Mouse (Mus musculus) midbrain, embryonic 11.5 days (tissue): ENCODE results near the gene Pitpnm2. TPM values are rescaled to one million over a fixed set of nuclear protein-coding genes. Genes with fewer than 3 reads are reported as not detected.

Source experiments
- ATAC-seq: fragments of 200-750 bp; cut with Nextera tagmentation; 2 replicates; pipeline ENCODE4 v1.8.0; 2017; ENCODE audit warnings: moderate TSS enrichment, moderate library complexity; ENCODE audit not compliant: low FRiP score
- DNase-seq: peaks from one replicate; pipeline ENCODE4 v3.0.0; 2015; ENCODE audit warnings: low spot score; ENCODE audit errors: missing footprints
- H3K27ac ChIP-seq: fragments of 300-500 bp; sonication (generic); 2 replicates; pipeline ENCODE4 v1.5.1; 2014; ENCODE audit warnings: low read depth, low read length
- H3K27me3 ChIP-seq: fragments of 300-500 bp; sonication (generic); 2 replicates; pipeline ENCODE4 v1.6.1; 2014; ENCODE audit warnings: mild to moderate bottlenecking, low read length, moderate library complexity, mixed read lengths; ENCODE audit not compliant: control insufficient read depth, insufficient read depth
- H3K36me3 ChIP-seq: fragments of 300-500 bp; sonication (generic); 2 replicates; pipeline ENCODE4 v1.6.1; 2014; ENCODE audit warnings: mild to moderate bottlenecking, low read length, moderate library complexity, mixed read lengths; ENCODE audit not compliant: control insufficient read depth, insufficient read depth
- H3K4me1 ChIP-seq: fragments of 300-500 bp; sonication (generic); 2 replicates; pipeline ENCODE4 v1.6.1; 2014; ENCODE audit warnings: low read length; ENCODE audit not compliant: control insufficient read depth, insufficient read depth
- H3K4me2 ChIP-seq: fragments of 300-500 bp; sonication (generic); 2 replicates; pipeline ENCODE4 v1.6.1; 2014; ENCODE audit warnings: mild to moderate bottlenecking, moderate library complexity
- H3K4me3 ChIP-seq: fragments of 300-500 bp; sonication (generic); 2 replicates; pipeline ENCODE4 v1.5.1; 2014; ENCODE audit warnings: low read depth, low read length
- H3K9ac ChIP-seq: fragments of 300-500 bp; sonication (generic); 2 replicates; pipeline ENCODE4 v1.6.1; 2014; ENCODE audit warnings: low read length
- H3K9me3 ChIP-seq: fragments of 300-500 bp; sonication (generic); 2 replicates; pipeline ENCODE4 v1.6.1; 2016; ENCODE audit warnings: low read length; ENCODE audit not compliant: control insufficient read depth
- WGBS: fragments of 180-500 bp; shearing (Covaris S2); extraction: QIAGEN DNeasy Blood & Tissue Kit; methylation state at CpG from one replicate; pipeline ENCODE4 v1.1.7; 2014; 5-methylcytosine and 5-hydroxymethylcytosine counted together
- polyA plus RNA-seq: library from polyadenylated mRNA; unstranded; fragments of >200 nt; fragmentation: Nextera tagmentation; extraction: Ambion mirVana; gene quantifications from 2 replicates; pipeline ENCODE4 v1.2.1, GENCODE M21; 2014

The Pitpnm2 gene
- polyA plus RNA-seq, 1 experiment from 2014 or later, result 4.6 TPM

- Histone ChIP-seq H3K27me3 (no peaks in the 10 kb centered on the region), H3K27ac (no peak overlapping the region), H3K9ac (no peak overlapping the region), H3K9me3 (no peaks in the 10 kb centered on the region), H3K4me3 (no peak overlapping the region), H3K36me3 (no peaks in the 10 kb centered on the region), H3K4me2 (no peak overlapping the region), H3K4me1 (no peaks in the 10 kb centered on the region)
- peak; percentile 96 for DNase-seq
- WGBS, result 45% methylated on average over 11 of the region's 11 CpGs
- peak; percentile 67; the same call in 1 of the 2 replicates for ATAC-seq
Observed at GRCm38 (mm10) chr5:124084588-124085173, 164.9 kb downstream of the Pitpnm2 start.

DNA sequence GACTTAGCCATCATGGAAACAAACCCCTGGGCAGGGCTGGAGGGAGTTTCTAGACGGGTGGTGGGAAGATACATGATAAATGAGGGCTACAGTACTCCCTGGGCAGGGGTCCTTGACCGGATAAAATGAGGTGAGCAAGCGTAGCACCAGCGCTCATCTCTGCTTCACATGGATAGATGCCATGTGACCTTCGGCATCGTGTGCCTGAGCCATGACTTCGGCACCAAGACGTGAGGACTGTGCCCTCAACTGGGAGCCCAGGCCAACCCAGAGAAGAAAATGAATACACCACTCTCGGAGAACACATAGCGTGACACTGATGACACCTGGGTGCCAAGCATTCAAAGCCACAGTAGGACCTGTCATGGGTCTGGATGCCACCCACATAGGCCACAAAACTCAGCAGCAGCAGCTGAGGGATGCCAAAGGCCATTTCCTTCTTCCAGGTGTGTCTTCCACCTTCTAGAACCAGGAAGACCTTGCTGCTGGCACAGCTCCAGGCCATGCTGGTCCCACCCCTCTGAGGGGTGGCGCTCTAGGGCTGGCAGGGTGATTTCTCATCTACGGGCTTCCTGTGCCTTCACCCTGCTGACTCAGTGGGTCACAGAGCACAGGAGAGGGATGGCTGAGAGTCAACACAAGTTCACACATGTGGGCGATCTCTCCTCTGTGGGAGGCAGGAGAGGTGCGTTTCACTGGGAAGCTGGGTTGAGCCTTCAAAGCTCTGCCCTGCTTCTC lies 165.5 kb downstream of the Pitpnm2 start:
- H3K27me3 ChIP-seq, result no peaks in the 10 kb centered on the region
- peaks cover 2% of the 10 kb centered on the region; the same call in 1 of the 2 replicates for H3K4me1 ChIP-seq
- no peaks in the 10 kb centered on the region for H3K9me3 ChIP-seq
- H3K4me2 ChIP-seq, result no peak overlapping the region
- no peak overlapping the region for H3K9ac ChIP-seq
- H3K36me3 ChIP-seq, result no peaks in the 10 kb centered on the region
- ATAC-seq (no peak), DNase-seq (no peak)
- WGBS, result 88% methylated on average over 14 of the region's 14 CpGs
- H3K4me3 ChIP-seq, result no peak overlapping the region
- H3K27ac ChIP-seq, result no peak overlapping the region

DNA sequence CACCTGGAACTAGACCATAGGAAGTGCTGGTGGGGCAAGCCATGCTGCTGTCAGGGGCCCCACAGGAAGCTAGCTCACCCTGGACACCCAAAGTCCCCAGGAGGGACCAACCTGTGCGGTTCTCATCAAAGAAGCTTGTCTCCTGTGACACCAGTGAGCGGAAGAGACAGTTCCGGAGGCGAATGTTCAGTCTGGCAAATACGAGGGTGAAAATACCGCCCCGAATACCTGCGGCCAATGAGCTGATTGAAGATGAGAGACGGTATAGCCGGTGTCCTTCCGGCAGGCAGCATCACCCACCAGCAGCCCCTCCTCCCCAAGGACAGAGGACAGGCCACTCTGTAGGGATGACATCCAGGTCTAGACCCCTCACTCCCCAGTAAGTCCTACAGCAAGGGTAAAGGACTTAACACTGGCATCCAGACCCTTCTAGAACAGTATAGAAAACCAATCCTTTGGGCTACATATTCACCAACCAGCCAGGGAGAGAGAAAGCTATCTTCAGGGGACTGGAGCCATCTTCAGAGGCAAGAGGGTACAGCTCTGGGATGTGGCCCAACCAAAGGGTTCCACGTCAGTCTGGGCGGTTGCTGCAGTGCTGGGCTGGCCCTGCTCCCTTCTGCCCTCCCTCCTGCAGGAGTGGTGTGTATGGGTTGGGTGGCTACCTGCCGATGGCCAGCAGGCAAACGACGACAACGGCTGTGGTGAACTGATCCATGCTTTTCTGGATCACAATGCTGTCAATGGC lies 166.4 kb downstream of the Pitpnm2 start:
- DNase-seq, result no peak
- 93% methylated on average over 17 of the region's 17 CpGs for WGBS
- Histone ChIP-seq H3K4me2 (no peak overlapping the region), H3K27ac (no peak overlapping the region), H3K4me3 (no peak overlapping the region), H3K9ac (no peak overlapping the region), H3K27me3 (no peaks in the 10 kb centered on the region), H3K36me3 (no peaks in the 10 kb centered on the region), H3K9me3 (no peaks in the 10 kb centered on the region), H3K4me1 (peaks cover 2% of the 10 kb centered on the region; the same call in 1 of the 2 replicates)
- ATAC-seq, result no peak

GRCm38 (mm10) chr5:124082447-124082846 lies 167.1 kb downstream of the Pitpnm2 start:
- Histone ChIP-seq H3K4me1 (peaks cover 4% of the 10 kb centered on the region; the same call in 1 of the 2 replicates), H3K27ac (no peak overlapping the region), H3K9me3 (no peaks in the 10 kb centered on the region), H3K36me3 (no peaks in the 10 kb centered on the region), H3K27me3 (no peaks in the 10 kb centered on the region), H3K4me2 (no peak overlapping the region), H3K9ac (no peak overlapping the region), H3K4me3 (no peak overlapping the region)
- DNase-seq (no peak), ATAC-seq (no peak)
- WGBS, result 90% methylated on average over 10 of the region's 10 CpGs

- peaks cover 4% of the 10 kb centered on the region; the same call in 1 of the 2 replicates for H3K4me1 ChIP-seq
- DNase-seq (no peak), ATAC-seq (no peak)
- no peak overlapping the region for H3K4me3 ChIP-seq
- no peaks in the 10 kb centered on the region for H3K9me3 ChIP-seq
- H3K9ac ChIP-seq, result no peak overlapping the region
- no peaks in the 10 kb centered on the region for H3K27me3 ChIP-seq
- H3K27ac ChIP-seq, result no peak overlapping the region
- H3K4me2 ChIP-seq, result no peak overlapping the region
- WGBS, result 95% methylated on average over 17 of the region's 17 CpGs
- H3K36me3 ChIP-seq, result no peaks in the 10 kb centered on the region
Observed at GRCm38 (mm10) chr5:124079880-124080279, 169.7 kb downstream of the Pitpnm2 start.

GRCm38 (mm10) chr5:124078794-124079416 lies 170.7 kb downstream of the Pitpnm2 start:
- no peak overlapping the region for H3K27ac ChIP-seq
- DNase-seq, result peak; percentile 71
- WGBS, result 63% methylated on average over 9 of the region's 9 CpGs

DNA sequence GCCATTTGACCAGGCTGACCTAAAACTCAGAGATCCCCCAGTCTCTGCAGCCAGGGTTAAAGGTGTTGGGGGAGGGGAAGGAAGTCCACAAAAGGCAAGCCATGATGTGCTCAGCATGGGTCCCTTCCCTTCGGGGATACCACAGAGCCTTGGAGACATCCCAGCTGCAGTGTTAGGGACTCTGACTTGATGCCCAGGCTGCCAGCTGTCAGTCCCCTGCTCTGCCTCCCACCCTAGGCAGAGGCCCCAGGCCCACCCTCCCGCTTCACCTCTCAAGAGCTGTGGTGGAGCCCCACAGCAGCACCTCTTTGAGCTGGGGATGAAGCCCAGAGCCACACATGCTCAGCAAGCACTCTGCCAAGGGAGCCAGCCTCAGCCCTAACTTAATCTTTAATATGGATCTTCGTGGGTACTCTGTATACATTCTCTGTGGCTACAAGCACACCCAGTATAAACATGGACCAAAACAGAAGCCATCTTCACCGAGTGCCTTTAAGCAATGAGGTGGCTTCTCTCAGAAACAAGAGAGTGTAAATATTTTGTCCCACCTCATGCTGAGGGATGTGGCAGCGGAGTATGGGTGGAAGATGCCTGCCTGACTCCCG lies 171.6 kb downstream of the Pitpnm2 start:
- H3K36me3 ChIP-seq, result no peaks in the 10 kb centered on the region
- H3K4me3 ChIP-seq, result no peak overlapping the region
- no peaks in the 10 kb centered on the region for H3K27me3 ChIP-seq
- no peak for DNase-seq
- H3K4me2 ChIP-seq, result no peak overlapping the region
- H3K4me1 ChIP-seq, result peaks cover 4% of the 10 kb centered on the region; the same call in 1 of the 2 replicates
- 65% methylated on average over 6 of the region's 6 CpGs for WGBS
- H3K9ac ChIP-seq, result no peak overlapping the region
- H3K27ac ChIP-seq, result no peak overlapping the region
- ATAC-seq, result no peak
- no peaks in the 10 kb centered on the region for H3K9me3 ChIP-seq

More at GRCm38 (mm10) chr5:124078794-124079416, 170.7 kb downstream of the Pitpnm2 start:
- H3K4me2 ChIP-seq, result no peak overlapping the region
- no peak overlapping the region for H3K9ac ChIP-seq
- peaks cover 4% of the 10 kb centered on the region; the same call in 1 of the 2 replicates for H3K4me1 ChIP-seq
- ATAC-seq, result 0 out of 2 replicates have a peak, but pooled peaks have one; percentile 44
- H3K9me3 ChIP-seq, result no peaks in the 10 kb centered on the region
- H3K36me3 ChIP-seq, result no peaks in the 10 kb centered on the region
- no peak overlapping the region for H3K4me3 ChIP-seq
- H3K27me3 ChIP-seq, result no peaks in the 10 kb centered on the region

GRCm38 (mm10) chr5:124077241-124077640 lies 172.3 kb downstream of the Pitpnm2 start:
- Histone ChIP-seq H3K9me3 (no peaks in the 10 kb centered on the region), H3K27me3 (no peaks in the 10 kb centered on the region), H3K4me3 (no peak overlapping the region), H3K36me3 (no peaks in the 10 kb centered on the region), H3K4me1 (peaks cover 4% of the 10 kb centered on the region; the same call in 1 of the 2 replicates), H3K27ac (no peak overlapping the region), H3K9ac (no peak overlapping the region), H3K4me2 (no peak overlapping the region)
- WGBS, result 80% methylated on average over 13 of the region's 13 CpGs
- peak; percentile 35 for DNase-seq
- no peak for ATAC-seq
